Mouse (Mus musculus): ENCODE data around the gene Lif. TPM values are rescaled to one million over a fixed set of nuclear protein-coding genes. Genes with fewer than 3 reads are reported as not detected.

Lif gene
- total RNA-seq, 2 experiments from 2014 or later, result 0.10 TPM

DNA sequence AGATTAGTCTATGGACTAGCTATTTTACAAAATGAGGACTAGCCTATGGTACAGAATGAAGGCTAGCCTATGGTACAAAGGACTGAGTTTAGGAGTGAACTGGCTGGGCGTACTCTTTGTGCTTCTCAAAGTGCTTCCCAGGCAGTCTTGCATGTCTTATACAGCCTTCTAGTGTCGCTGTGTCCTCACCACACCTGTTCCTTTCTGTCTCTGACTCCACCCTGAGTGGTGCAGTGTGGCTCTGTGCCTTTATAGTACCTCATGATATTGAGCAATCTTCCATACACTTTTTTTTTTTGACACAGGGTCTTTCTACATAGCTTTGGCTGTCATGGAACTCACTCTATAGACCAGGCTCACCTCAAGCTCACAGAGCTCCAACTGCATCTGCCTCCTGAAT, 25.9 kb upstream of the Lif start:
- DNase-seq, result no peak

DNA sequence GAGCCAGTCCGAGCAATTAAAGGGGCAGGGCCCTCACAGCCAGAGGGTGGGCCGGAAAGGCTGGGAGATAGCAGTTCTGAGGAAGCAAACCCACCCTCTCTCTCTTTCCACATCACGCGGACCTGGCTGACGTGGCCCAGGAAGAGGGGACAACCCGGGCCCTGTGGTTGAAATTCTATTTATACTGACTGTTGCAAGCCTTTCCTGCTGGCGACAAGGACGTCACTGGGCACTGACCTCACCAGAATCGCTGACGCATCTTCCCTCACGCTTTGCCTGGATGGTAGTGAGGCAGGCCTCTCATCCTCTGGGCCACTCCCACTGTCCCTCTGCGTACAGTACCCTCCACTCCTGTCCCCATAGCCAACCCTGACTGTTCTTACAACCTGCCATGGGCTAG, 24.7 kb upstream of the Lif start:
- DNase-seq, result peak in 1 of 2 experiments; percentile 65

GRCm38 (mm10) chr11:4235052-4235655, 22.2 kb upstream of the Lif start:
- DNase-seq, result no peak

DNA sequence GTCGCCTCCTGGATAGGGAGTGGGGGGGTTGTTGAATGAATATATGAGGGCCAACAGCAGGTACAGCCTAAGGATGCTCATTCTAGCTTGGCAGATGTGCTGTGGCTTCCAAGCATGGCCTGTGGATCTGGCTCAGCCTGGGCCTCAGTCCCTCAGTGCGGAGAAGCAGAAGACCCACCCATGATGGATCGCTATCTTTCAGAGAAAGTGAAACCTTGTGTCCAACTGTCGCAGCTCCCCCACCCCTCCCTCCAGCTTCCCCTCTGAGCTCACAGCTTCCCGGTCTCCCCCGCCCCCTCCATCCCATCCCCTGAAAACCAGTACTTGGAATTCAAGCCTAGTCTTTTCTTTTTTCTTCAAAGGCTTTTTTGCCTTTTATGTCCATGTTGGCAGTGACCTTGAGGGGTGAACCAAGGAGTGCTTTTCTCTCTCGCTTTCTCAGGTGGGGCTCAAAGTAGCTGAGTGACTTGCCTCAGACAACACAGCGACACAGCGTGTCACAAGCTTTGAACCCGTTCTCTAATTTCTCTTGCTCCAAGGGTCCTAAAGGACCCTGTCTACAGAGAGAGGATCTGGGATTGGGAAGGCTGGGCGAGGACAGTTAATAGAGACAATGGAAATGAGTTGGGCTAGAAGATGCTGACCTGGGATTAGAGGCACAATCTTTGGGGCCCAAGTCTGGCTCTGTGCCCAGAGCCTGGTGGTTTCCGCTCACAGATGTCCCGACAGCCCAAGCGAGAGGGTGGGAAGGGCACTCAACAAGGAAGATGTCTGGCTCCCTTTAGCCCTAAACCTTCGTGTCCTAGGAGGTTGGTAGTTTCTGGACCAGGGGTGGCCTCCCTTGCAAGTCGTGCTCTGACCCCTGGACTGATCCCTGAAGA, 21.5 kb upstream of the Lif start, which contains the start of gene Osm:
Osm (plus strand) TSS at position 756 of the 881 bp plus-strand sequence.
- DNase-seq, result peak in 1 of 2 experiments; percentile 61

DNA sequence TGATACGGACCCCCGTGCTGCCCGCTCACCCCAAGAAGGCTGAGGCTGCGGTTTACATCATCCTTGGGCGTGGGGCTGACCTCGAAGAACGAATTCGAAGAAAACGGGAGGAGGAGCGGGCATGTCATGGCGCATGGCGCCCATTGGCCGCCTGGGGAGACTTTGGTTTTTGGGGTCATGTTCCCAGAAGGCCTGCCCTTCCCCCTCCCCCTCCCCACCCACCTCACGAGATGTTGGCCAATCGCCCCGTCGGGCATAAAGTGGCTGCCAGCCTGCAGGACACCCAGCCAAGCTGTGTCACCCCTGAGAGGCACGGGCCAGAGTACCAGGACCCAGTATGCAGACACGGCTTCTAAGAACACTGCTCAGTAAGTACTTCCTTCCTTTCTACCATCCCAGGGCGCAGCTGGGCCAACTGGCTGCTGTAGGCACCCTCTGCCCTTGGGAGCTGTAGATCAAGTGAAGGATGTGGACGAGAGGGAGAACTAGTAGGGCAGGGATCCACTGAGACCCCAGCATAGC, 20.8 kb upstream of the Lif start:
- DNase-seq, result peak; percentile 12 to 14

- peak in 1 of 2 experiments; percentile 38 for DNase-seq
These were observed 19.9 kb upstream of the Lif start for GRCm38 (mm10) chr11:4237389-4237912.

DNA sequence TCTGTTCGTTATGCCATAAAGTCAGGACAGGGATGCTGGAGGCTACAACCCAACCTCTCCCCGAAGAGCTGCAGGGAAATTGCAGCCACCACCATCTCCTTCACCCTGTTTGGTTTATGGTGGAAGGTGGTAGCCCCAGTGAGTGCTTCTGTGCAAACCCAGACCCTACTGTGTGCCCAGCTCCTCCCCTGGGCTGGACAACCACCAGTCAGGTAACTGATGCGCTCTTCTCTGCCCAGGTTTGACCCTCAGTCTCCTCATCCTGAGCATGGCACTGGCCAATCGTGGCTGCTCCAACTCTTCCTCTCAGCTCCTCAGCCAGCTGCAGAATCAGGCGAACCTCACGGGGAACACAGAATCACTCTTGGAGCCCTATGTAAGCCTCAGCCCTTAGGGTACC, 19.2 kb upstream of the Lif start:
- no peak for DNase-seq

GRCm38 (mm10) chr11:4239691-4240090, 17.7 kb upstream of the Lif start:
- DNase-seq, result no peak

GRCm38 (mm10) chr11:4240151-4240550, 17.2 kb upstream of the Lif start:
- DNase-seq, result no peak

- no peak for DNase-seq
These were observed 16.2 kb upstream of the Lif start for GRCm38 (mm10) chr11:4241180-4241579.

GRCm38 (mm10) chr11:4246126-4246525, 11.2 kb upstream of the Lif start:
- no peak for DNase-seq

DNA sequence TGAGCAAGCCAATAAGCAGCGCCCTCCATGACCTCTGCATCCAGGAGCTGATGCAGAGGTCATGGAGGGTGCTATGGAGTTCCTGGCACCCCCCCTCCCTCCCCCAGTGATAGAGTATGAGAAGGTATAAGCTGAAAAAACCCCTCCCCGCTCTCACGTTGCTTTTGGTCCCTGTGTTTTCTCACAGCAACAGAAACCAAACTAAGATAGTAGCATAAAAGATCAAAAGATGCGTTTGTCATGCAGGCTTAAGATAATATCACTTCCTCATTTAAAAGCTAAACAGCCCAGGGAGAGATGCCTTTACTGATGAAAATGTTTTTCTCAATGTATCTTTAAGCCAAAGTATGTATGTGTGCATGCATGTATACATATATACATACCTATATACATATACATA, 10.7 kb upstream of the Lif start:
- DNase-seq, result no peak

GRCm38 (mm10) chr11:4247201-4247959, 10.0 kb upstream of the Lif start:
- no peak for DNase-seq

- DNase-seq, result no peak
These were observed 8.2 kb upstream of the Lif start for GRCm38 (mm10) chr11:4249151-4249550.

DNA sequence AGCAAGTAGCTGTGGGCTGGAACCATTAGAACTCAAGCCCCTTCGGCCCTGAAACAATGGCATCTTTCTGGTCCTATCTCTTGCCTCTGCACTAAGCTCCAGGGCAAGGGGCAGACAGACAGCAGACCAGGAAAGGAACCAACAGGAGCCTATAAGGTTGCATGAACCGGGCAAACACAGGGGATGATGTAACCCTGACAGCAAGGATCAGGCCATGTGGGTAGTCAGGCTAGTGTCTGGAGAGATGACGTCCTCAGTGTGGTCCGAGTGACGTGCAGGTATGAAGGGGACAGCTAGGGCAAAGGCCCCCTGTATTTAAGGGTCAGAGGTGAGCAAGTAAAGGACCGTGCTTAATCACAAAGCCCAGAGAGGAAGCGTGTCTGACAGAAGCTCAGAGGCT, 7.1 kb upstream of the Lif start:
- no peak for DNase-seq

DNA sequence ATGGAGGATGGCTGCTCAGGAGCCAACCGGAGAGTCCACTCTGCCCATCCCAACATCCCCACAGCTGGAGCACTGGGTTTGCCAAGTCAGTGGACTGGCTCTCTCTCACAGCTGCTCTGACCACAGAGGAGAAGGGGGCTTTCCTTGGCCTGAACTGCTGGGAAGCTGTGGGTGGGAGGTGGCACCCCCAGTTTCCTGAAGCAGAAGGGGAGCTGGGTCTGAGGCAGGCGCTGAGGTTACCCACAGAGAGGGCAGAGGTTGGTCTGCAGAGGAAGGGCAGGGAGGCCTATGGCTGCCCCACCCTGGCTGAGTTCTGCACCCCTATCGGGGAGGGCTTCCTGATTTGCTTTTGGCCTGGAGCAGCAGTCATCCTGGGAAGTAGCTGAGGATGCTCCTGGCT, 6.0 kb upstream of the Lif start:
- DNase-seq, result no peak

- DNase-seq, result no peak
These were observed 4.5 kb upstream of the Lif start for GRCm38 (mm10) chr11:4252886-4253285.

DNA sequence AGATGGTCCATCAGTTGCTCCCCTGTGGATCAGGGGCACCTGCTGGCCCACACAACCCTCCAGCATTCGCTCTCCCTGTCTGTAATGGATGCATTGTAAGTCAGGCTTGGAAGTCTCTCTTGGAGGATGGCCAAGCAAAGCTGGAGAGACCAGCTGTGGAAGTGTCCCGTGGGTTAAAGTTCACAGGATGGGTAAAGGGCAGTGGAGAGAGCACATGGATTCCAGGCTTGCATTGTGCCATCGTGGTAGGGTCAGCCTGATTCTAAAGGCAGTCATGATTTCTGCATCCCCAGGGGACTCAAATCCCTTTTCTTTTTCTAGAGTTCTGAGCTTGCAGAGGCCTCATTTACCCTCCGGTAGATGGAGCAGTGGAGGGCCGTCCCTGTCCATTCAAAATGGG, 399 bp downstream of the Lif start:
- no peak for DNase-seq

DNA sequence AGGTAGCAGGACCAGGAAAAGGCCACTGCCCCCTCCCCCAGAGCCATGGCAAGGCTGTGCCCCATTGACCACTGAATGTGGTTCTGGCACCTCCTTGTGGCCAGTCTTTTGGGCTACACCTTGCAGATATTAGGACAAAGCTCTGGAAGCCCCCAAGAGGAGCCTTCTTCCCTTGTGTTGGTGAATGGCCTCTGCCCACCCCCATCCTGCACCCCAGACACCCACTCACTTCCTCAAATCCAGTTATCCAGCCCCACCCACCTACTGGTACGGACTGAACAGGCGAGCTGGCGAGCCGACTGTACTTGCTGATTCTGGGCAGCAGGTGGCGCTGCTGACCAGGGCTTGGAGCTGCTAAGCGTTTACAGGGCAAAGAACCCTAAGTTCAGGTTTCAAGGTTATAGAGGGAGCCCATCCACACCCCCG, 1.3 kb downstream of the Lif start:
- peak; percentile 81 to 92 for DNase-seq

- DNase-seq, result peak; percentile 66 to 71
These were observed 3.3 kb downstream of the Lif start for GRCm38 (mm10) chr11:4260463-4261187.

DNA sequence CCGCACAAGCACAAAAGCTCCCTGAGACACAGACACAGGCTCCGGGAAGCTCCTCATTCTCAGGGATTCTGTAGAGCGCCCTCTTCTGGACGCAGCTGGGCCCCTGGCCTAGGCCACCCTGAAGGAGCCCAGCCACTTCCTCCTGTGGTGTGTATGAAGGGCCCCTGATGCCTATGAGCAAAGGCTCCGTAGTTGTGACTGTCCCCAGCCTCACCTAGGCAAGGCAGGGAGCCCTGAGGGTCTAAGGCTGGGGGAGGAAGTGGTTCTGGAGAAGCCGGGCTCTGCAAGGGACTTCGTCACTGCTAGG, 3.8 kb downstream of the Lif start:
- DNase-seq, result peak; percentile 50 to 72

GRCm38 (mm10) chr11:4261969-4262368, 4.6 kb downstream of the Lif start:
- peak; percentile 35 to 43 for DNase-seq
